Mouse (Mus musculus) heart, postnatal 10 days (tissue): ENCODE results near the gene H2-T23. TPM values are rescaled to one million over a fixed set of nuclear protein-coding genes. Genes with fewer than 3 reads are reported as not detected.
A peak's percentile ranks its signal among the peaks of the same experiment; 100 is the strongest.

Experiments
- DNase-seq, 2 experiments: peaks; one replicate each; pipeline ENCODE4 v3.0.0; 2021
- intact Hi-C: fragments of 180-260 bp; cut with DNase I; formaldehyde crosslinking; loops from one replicate; pipeline ENCODE4 v1.15.1; 2025
- total RNA-seq, 2 experiments: library from RNA; stranded (reverse); gene quantifications; 2 replicates each; pipeline ENCODE4 v1.2.3; 2021

H2-T23 gene
- total RNA-seq, 2 experiments from 2014 or later = 16.6 TPM

GRCm38 (mm10) chr17:35994175-35994878 lies 38.3 kb downstream of the H2-T23 start:
- peak; percentile 84 to 86 for DNase-seq
- intact Hi-C loops = loop anchor here (5.0 kb wide), 1 partner anchor 162 kb away; no protein-coding TSS in a partner anchor

GRCm38 (mm10) chr17:35993675-35994074 lies 39.0 kb downstream of the H2-T23 start:
- peak; percentile 83 to 87 for DNase-seq
- intact Hi-C loops = loop anchor here (1.0 to 5.0 kb wide), 2 partner anchors 56 to 161 kb away; no protein-coding TSS in a partner anchor

- intact Hi-C loops = loop anchor here (5.0 kb wide), 1 partner anchor 159 kb away; no protein-coding TSS in a partner anchor
- DNase-seq = peak; percentile 33 to 46
These were observed 40.9 kb downstream of the H2-T23 start for GRCm38 (mm10) chr17:35991781-35992180.

- intact Hi-C loops = no loop called here
- no peak for DNase-seq
These were observed 50.9 kb downstream of the H2-T23 start for GRCm38 (mm10) chr17:35981776-35982175.

- intact Hi-C loops = no loop called here
- DNase-seq = peak; percentile 67 to 69
These were observed 52.3 kb downstream of the H2-T23 start for GRCm38 (mm10) chr17:35980363-35980754.

Other genes with a start within 250 kb of the H2-T23 start
- 10 to 100 TPM; 18.7 to 25.9 TPM for gene Ier3, start 211.2 kb downstream of the H2-T23 start, total RNA-seq
- gene Flot1, start 209.6 kb downstream of the H2-T23 start, total RNA-seq = 100 to 1,000 TPM; 114 to 124 TPM
- gene Tubb5, start 194.5 kb downstream of the H2-T23 start, total RNA-seq = 100 to 1,000 TPM; 358 to 363 TPM
- gene Mdc1, start 191.3 kb downstream of the H2-T23 start, total RNA-seq = 10 to 100 TPM; 20.4 to 22.1 TPM
- 10 to 100 TPM; 12.6 to 13.5 TPM for gene Nrm, start 171.5 kb downstream of the H2-T23 start, total RNA-seq
- 10 to 100 TPM; 27.9 to 29.6 TPM for gene Ppp1r18, start 167.3 kb downstream of the H2-T23 start, total RNA-seq
- 10 to 100 TPM; 24.7 to 29.2 TPM for gene Dhx16, start 153.0 kb downstream of the H2-T23 start, total RNA-seq
- 10 to 100 TPM; 64.8 to 69.8 TPM for gene 2310061I04Rik, start 135.4 kb downstream of the H2-T23 start, total RNA-seq
- 10 to 100 TPM; 12.1 to 16.3 TPM for gene Atat1, start 122.8 kb downstream of the H2-T23 start, total RNA-seq
- 10 to 100 TPM; 52.8 to 56.2 TPM for gene Mrps18b, start 116.5 kb downstream of the H2-T23 start, total RNA-seq
- gene Ppp1r10, start 116.4 kb downstream of the H2-T23 start, total RNA-seq = 10 to 100 TPM; 43.3 to 45.1 TPM
- 10 to 100 TPM; 64.0 to 67.4 TPM for gene Abcf1, start 63.1 kb downstream of the H2-T23 start, total RNA-seq
- gene Gnl1, start 53.0 kb downstream of the H2-T23 start, total RNA-seq = 10 to 100 TPM; 32.8 to 33.1 TPM
- 10 to 100 TPM in 1 of 2 experiments, 1 to 10 TPM in 1; 7.9 to 11.0 TPM for gene Prr3, start 52.6 kb downstream of the H2-T23 start, total RNA-seq
- gene H2-T24, start 12.3 kb downstream of the H2-T23 start, total RNA-seq = 1 to 10 TPM; 2.2 to 3.3 TPM
- gene H2-T22, start 9.9 kb upstream of the H2-T23 start, total RNA-seq = 10 to 100 TPM; 11.0 to 11.8 TPM
- gene Gm6034, start 10.1 kb upstream of the H2-T23 start, total RNA-seq = under 1 TPM in 1 of 2 experiments, not detected in 1; 0.15 TPM
- gene Gm11127, start 25.5 kb upstream of the H2-T23 start, total RNA-seq = 1 to 10 TPM; 2.1 to 2.4 TPM
- under 1 TPM in 1 of 2 experiments, not detected in 1; 0.26 TPM for gene Gm19684, start 88.8 kb upstream of the H2-T23 start, total RNA-seq
- gene Gm7030, start 96.6 kb upstream of the H2-T23 start, total RNA-seq = not detected
- gene Gm8909, start 135.7 kb upstream of the H2-T23 start, total RNA-seq = under 1 TPM in 1 of 2 experiments, not detected in 1; 0.24 TPM
- gene H2-T3, start 157.4 kb upstream of the H2-T23 start, total RNA-seq = under 1 TPM in 1 of 2 experiments, not detected in 1; 0.34 TPM
- 10 to 100 TPM; 33.4 to 34.7 TPM for gene Rpp21, start 225.2 kb upstream of the H2-T23 start, total RNA-seq
- 1 to 10 TPM; 7.8 to 8.0 TPM for gene Trim39, start 239.4 kb upstream of the H2-T23 start, total RNA-seq